Mouse (Mus musculus) gonadal fat pad, adult 2 months (tissue): ENCODE results near the gene Cd27. TPM values are rescaled to one million over a fixed set of nuclear protein-coding genes. Genes with fewer than 3 reads are reported as not detected.

Source experiments
- DNase-seq: peaks from one replicate; pipeline ENCODE4 v3.0.0-alpha.2; 2012; ENCODE audit warnings: low read depth
- polyA plus RNA-seq: library from polyadenylated mRNA; depleted of rRNA; stranded (reverse); fragments of >200 nt; gene quantifications from 2 replicates; pipeline ENCODE4 v1.2.3, GENCODE M21; 2012; rRNA removed

Cd27 gene
- polyA plus RNA-seq, 1 experiment, result 1.7 TPM

GRCm38 (mm10) chr6:125213715-125214114, 23.1 kb downstream of the Cd27 start:
- no peak for DNase-seq

GRCm38 (mm10) chr6:125213129-125213528, 23.7 kb downstream of the Cd27 start:
- no peak for DNase-seq

GRCm38 (mm10) chr6:125212621-125213020, 24.2 kb downstream of the Cd27 start:
- DNase-seq, result no peak

GRCm38 (mm10) chr6:125210436-125210835, 26.4 kb downstream of the Cd27 start:
- no peak for DNase-seq

- no peak for DNase-seq
These were observed 39.6 kb downstream of the Cd27 start for GRCm38 (mm10) chr6:125197166-125197565.

GRCm38 (mm10) chr6:125196301-125196700, 40.5 kb downstream of the Cd27 start:
- DNase-seq, result no peak

GRCm38 (mm10) chr6:125195541-125196075, 41.2 kb downstream of the Cd27 start:
- no peak for DNase-seq

GRCm38 (mm10) chr6:125193390-125193789, 43.4 kb downstream of the Cd27 start:
- DNase-seq, result no peak

GRCm38 (mm10) chr6:125192841-125193240, 44.0 kb downstream of the Cd27 start:
- DNase-seq, result no peak

GRCm38 (mm10) chr6:125192016-125192714, 44.6 kb downstream of the Cd27 start:
- DNase-seq, result peak; percentile 59

- DNase-seq, result peak; percentile 55
These were observed 45.3 kb downstream of the Cd27 start, which contains the start of the genes Ncapd2 and Mrpl51 for GRCm38 (mm10) chr6:125191332-125192015. TSS of gene Ncapd2 (minus strand) at chr6:125191701. TSS of gene Mrpl51 (plus strand) at chr6:125191801.

GRCm38 (mm10) chr6:125190816-125191215, 46.0 kb downstream of the Cd27 start:
- DNase-seq, result no peak

- DNase-seq, result no peak
These were observed 50.6 kb downstream of the Cd27 start for GRCm38 (mm10) chr6:125186203-125186602.

Other genes with a start within 250 kb of the Cd27 start
- gene Pianp, start 240.3 kb downstream of the Cd27 start, polyA plus RNA-seq, result 1.3 and 2.0 TPM in 2 replicates
- 41.9 and 45.0 TPM in 2 replicates for gene Zfp384, start 227.9 kb downstream of the Cd27 start, polyA plus RNA-seq
- 43.6 and 59.6 TPM in 2 replicates for gene Ing4, start 197.2 kb downstream of the Cd27 start, polyA plus RNA-seq
- 16.2 and 18.2 TPM in 2 replicates for gene Acrbp, start 187.3 kb downstream of the Cd27 start, polyA plus RNA-seq
- gene Lpar5, start 169.1 kb downstream of the Cd27 start, polyA plus RNA-seq, result 5.3 and 5.7 TPM in 2 replicates
- 50.4 and 165 TPM in 2 replicates for gene Chd4, start 141.0 kb downstream of the Cd27 start, polyA plus RNA-seq
- 13.3 and 14.0 TPM in 2 replicates for gene Nop2, start 105.1 kb downstream of the Cd27 start, polyA plus RNA-seq
- 20.9 and 21.5 TPM in 2 replicates for gene Iffo1, start 91.8 kb downstream of the Cd27 start, polyA plus RNA-seq
- 2,859 and 3,359 TPM in 2 replicates for gene Gapdh, start 70.5 kb downstream of the Cd27 start, polyA plus RNA-seq
- 21.6 and 26.7 TPM in 2 replicates for gene Ncapd2, start 45.3 kb downstream of the Cd27 start, polyA plus RNA-seq
- gene Mrpl51, start 45.2 kb downstream of the Cd27 start, polyA plus RNA-seq, result 85.6 and 88.7 TPM in 2 replicates
- 39.4 and 41.8 TPM in 2 replicates for gene Vamp1, start 21.5 kb downstream of the Cd27 start, polyA plus RNA-seq
- 21.7 and 26.6 TPM in 2 replicates for gene Tapbpl, start 5.2 kb downstream of the Cd27 start, polyA plus RNA-seq
- 2.7 and 7.9 TPM in 2 replicates for gene Tuba3a, start 49.0 kb upstream of the Cd27 start, polyA plus RNA-seq
- 91.9 and 95.1 TPM in 2 replicates for gene Ltbr, start 76.9 kb upstream of the Cd27 start, polyA plus RNA-seq
- gene Scnn1a, start 83.6 kb upstream of the Cd27 start, polyA plus RNA-seq, result 25.9 and 40.7 TPM in 2 replicates
- 150 and 179 TPM in 2 replicates for gene Tnfrsf1a, start 112.4 kb upstream of the Cd27 start, polyA plus RNA-seq
- gene Plekhg6, start 143.8 kb upstream of the Cd27 start, polyA plus RNA-seq, result 2.1 and 2.8 TPM in 2 replicates